In genomic region chr11:72284532-72285182, GRCm38 (mm10) we compare ENCODE assay signal across 41 mouse cellular contexts. TPM values are rescaled to one million over a fixed set of nuclear protein-coding genes. Genes with fewer than 3 reads are reported as not detected.
DNase-seq lines count a peak whose midpoint lies in the region; ATAC-seq and TF ChIP-seq lines count a peak whose summit lies in the region.
"Had no signal": no experiment of that assay in that cellular context is flagged by ENCODE, and none has a peak within 500 bp of the region (broad histone marks: within the 10 kb centered on the region; RNA-seq: fewer than 3 reads in every experiment).

No protein-coding gene starts in this region.

- no peak overlapping the region for H3ac ChIP-seq in C2C12 (ENCODE audit: control insufficient read depth, insufficient read length, low read depth)

- no peak for TF ChIP-seq CTCF in C2C12 (IDR thresholded peaks at IDR 0.05; ENCODE audit: control insufficient read depth, insufficient read depth, insufficient read length)

- H3K9ac ChIP-seq in intestine, embryonic 16.5 days (ENCODE audit: low read depth, low read length) = no peak overlapping the region
- H3K9ac ChIP-seq: hindbrain, embryonic 15.5 days; kidney, embryonic 15.5 days; limb, embryonic 15.5 days; liver, embryonic 13.5 days; midbrain, embryonic 12.5 days; neural tube, embryonic 13.5 days; stomach, embryonic 15.5 days had no signal

- no peaks in the 10 kb centered on the region for H3K4me1 ChIP-seq in intestine, embryonic 16.5 days (ENCODE audit: control insufficient read depth, insufficient read depth, low read length)
- H3K4me1 ChIP-seq: hindbrain, embryonic 10.5 days; hindbrain, embryonic 15.5 days; kidney, embryonic 15.5 days; limb, embryonic 10.5 days; limb, embryonic 15.5 days; liver, embryonic 13.5 days; megakaryocyte, embryonic 14.5 days; midbrain, embryonic 12.5 days; neural tube, embryonic 13.5 days; stomach, embryonic 15.5 days had no signal

- H3K36me3 ChIP-seq in C2C12 (ENCODE audit: control insufficient read depth, insufficient read depth) = no peaks in the 10 kb centered on the region
- H3K36me3 ChIP-seq in intestine, embryonic 16.5 days (ENCODE audit: control insufficient read depth, insufficient read depth, low read length) = no peaks in the 10 kb centered on the region
- H3K36me3 ChIP-seq: G1E; hindbrain, embryonic 10.5 days; hindbrain, embryonic 15.5 days; kidney, embryonic 15.5 days; limb, embryonic 10.5 days; limb, embryonic 15.5 days; liver, embryonic 13.5 days; midbrain, embryonic 12.5 days; neural tube, embryonic 13.5 days; stomach, embryonic 15.5 days had no signal

- H3K79me3 ChIP-seq in C2C12 (ENCODE audit: low read depth) = no peaks in the 10 kb centered on the region

- intact Hi-C loops in left cerebral cortex, postnatal 36 days (cut with DNase I) = no loop called here

- ATAC-seq in intestine, embryonic 16.5 days = no peak
- ATAC-seq: forebrain, embryonic 16.5 days; inflammation-experienced regulatory T-cells, adult 6 months; lung, postnatal 0 days had no signal

- H3K79me2 ChIP-seq in C2C12 (ENCODE audit: control insufficient read depth, insufficient read depth) = no peaks in the 10 kb centered on the region

- WGBS in intestine, embryonic 16.5 days = 78% methylated on average over 14 of the region's 14 CpGs

- no peak overlapping the region for H3K4me2 ChIP-seq in intestine, embryonic 16.5 days (ENCODE audit: low read depth, low read length)
- H3K4me2 ChIP-seq: hindbrain, embryonic 15.5 days; kidney, embryonic 15.5 days; limb, embryonic 15.5 days; liver, embryonic 13.5 days; midbrain, embryonic 12.5 days; neural tube, embryonic 13.5 days; stomach, embryonic 15.5 days had no signal

- no peaks in the 10 kb centered on the region for H3K27me3 ChIP-seq in C2C12 (ENCODE audit: control insufficient read depth, insufficient read depth, insufficient read length)
- no peaks in the 10 kb centered on the region for H3K27me3 ChIP-seq in intestine, embryonic 16.5 days (replicated peaks; ENCODE audit: control insufficient read depth, insufficient read depth, low read length)
- H3K27me3 ChIP-seq: hindbrain, embryonic 15.5 days; kidney, embryonic 15.5 days; limb, embryonic 15.5 days; liver, embryonic 13.5 days; midbrain, embryonic 12.5 days; neural tube, embryonic 13.5 days; stomach, embryonic 15.5 days had no signal

- H3K27ac ChIP-seq in intestine, embryonic 16.5 days (ENCODE audit: low read length) = no peak overlapping the region
- H3K27ac ChIP-seq: gastrocnemius, adult 2 months; hindbrain, embryonic 10.5 days; hindbrain, embryonic 15.5 days; kidney, embryonic 15.5 days; layer of hippocampus, adult 2 months; limb, embryonic 10.5 days; limb, embryonic 15.5 days; liver, embryonic 13.5 days; midbrain, embryonic 12.5 days; neural tube, embryonic 13.5 days; stomach, embryonic 15.5 days had no signal

- DNase-seq in heart, adult 11 months = peak; percentile 55
- DNase-seq in heart, adult 8-10 months (ENCODE audit: low spot score) = no peak
- peak; percentile 40 for DNase-seq in ES-CJ7 (ENCODE audit: low read depth, low spot score)
- peak; percentile 22 to 24 for DNase-seq in left cerebral cortex, postnatal 36 days (ENCODE audit: low spot score in 2 of 2)
- DNase-seq in thymus, postnatal 10 days (ENCODE audit: low spot score in 2 of 2) = no peak
- DNase-seq: adrenal gland, postnatal 14 days; B cell, adult 2 months; cerebellum, adult 11-12 months; gastrocnemius, adult 2 months; heart, postnatal 14 days; kidney, adult 18-20 months; kidney, postnatal 36 days; liver, embryonic 13.5 days; lung, adult 18-20 months; lung, postnatal 4 days; right cerebral cortex, postnatal 25 days; thymus, postnatal 25 days had no signal

- no peak overlapping the region for H3K4me3 ChIP-seq in C2C12 (ENCODE audit: insufficient read depth, poor library complexity, severe bottlenecking)
- no peak overlapping the region for H3K4me3 ChIP-seq in intestine, embryonic 16.5 days (ENCODE audit: low read length)
- H3K4me3 ChIP-seq: gastrocnemius, adult 2 months; hindbrain, embryonic 10.5 days; hindbrain, embryonic 15.5 days; kidney, embryonic 15.5 days; layer of hippocampus, adult 2 months; limb, embryonic 10.5 days; limb, embryonic 15.5 days; liver, embryonic 13.5 days; megakaryocyte, embryonic 14.5 days; midbrain, embryonic 12.5 days; neural tube, embryonic 13.5 days; stomach, embryonic 15.5 days had no signal

- H3K9me3 ChIP-seq in intestine, embryonic 16.5 days (ENCODE audit: control insufficient read depth, low read length) = no peaks in the 10 kb centered on the region
- H3K9me3 ChIP-seq: G1E; hindbrain, embryonic 10.5 days; hindbrain, embryonic 15.5 days; kidney, embryonic 15.5 days; limb, embryonic 10.5 days; limb, embryonic 15.5 days; liver, embryonic 13.5 days; neural tube, embryonic 13.5 days; stomach, embryonic 15.5 days had no signal

TF ChIP-seq in C2C12, 6 proteins besides CTCF, POLR2A, EP300 and RAD21:
- TF ChIP-seq MAX (IDR thresholded peaks at IDR 0.05) = no peak
- peak; percentile 74 for TF ChIP-seq USF1 (IDR thresholded peaks at IDR 0.05; ENCODE audit: low read depth)

RNA-seq across cellular contexts. Expression of gene Xaf1, which starts 16.8 kb away (rescaled TPM):
- total RNA-seq in heart, adult 8-10 months (2022) = 10 to 100 TPM in 1 of 4 experiments, 1 to 10 TPM in 3; 9.1 to 11.5 (median 9.2) TPM
- 1.2 TPM for polyA plus RNA-seq in C2C12 (2012; fragmentation: generic; extraction: Trizol)
- 1 to 10 TPM; 6.2 to 6.6 TPM for total RNA-seq in left cerebral cortex, postnatal 36 days (2021)
- polyA plus RNA-seq in intestine, embryonic 16.5 days (2015; fragmentation: Nextera tagmentation; extraction: Ambion mirVana) = 4.8 and 5.4 TPM in 2 replicates

RNA-seq across cellular contexts. Expression of gene Slc13a5, which starts 17.6 kb away (rescaled TPM):
- not detected for total RNA-seq in heart, adult 8-10 months (2022)
- 0.16 TPM for polyA plus RNA-seq in C2C12 (2012; fragmentation: generic; extraction: Trizol)
- total RNA-seq in left cerebral cortex, postnatal 36 days (2021) = 10 to 100 TPM; 14.2 to 21.9 TPM
- polyA plus RNA-seq in intestine, embryonic 16.5 days (2015; fragmentation: Nextera tagmentation; extraction: Ambion mirVana) = 0.11 and 0.16 TPM in 2 replicates
- total RNA-seq: CH12.LX; gastrocnemius, adult 2 months; heart, postnatal 14 days had no signal
- polyA plus RNA-seq: embryonic facial prominence, embryonic 11.5 days; forebrain, embryonic 11.5 days; G1E; inflammation-experienced regulatory T-cells, adult 6 months; liver, embryonic 13.5 days; lung, postnatal 0 days had no signal

RNA-seq across cellular contexts. Expression of gene Fbxo39, which starts 29.6 kb away (rescaled TPM):
- total RNA-seq in heart, adult 8-10 months (2022) = not detected
- polyA plus RNA-seq in C2C12 (2012; fragmentation: generic; extraction: Trizol) = not detected
- not detected for total RNA-seq in left cerebral cortex, postnatal 36 days (2021)
- polyA plus RNA-seq in intestine, embryonic 16.5 days (2015; fragmentation: Nextera tagmentation; extraction: Ambion mirVana) = not detected in 2 replicates
- total RNA-seq: adrenal gland, postnatal 14 days; CH12.LX; gastrocnemius, adult 2 months; gastrocnemius, postnatal 4 days; heart, postnatal 14 days; layer of hippocampus, adult 2 months; layer of hippocampus, postnatal 25 days; midbrain, postnatal 0 days had no signal
- polyA plus RNA-seq: cortical plate, adult 2 months; embryonic facial prominence, embryonic 11.5 days; forebrain, embryonic 11.5 days; forebrain, embryonic 16.5 days; G1E; heart, embryonic 14.5 days; hindbrain, embryonic 10.5 days; hindbrain, embryonic 15.5 days; inflammation-experienced regulatory T-cells, adult 6 months; kidney, embryonic 15.5 days; limb, embryonic 10.5 days; limb, embryonic 15.5 days; liver, embryonic 13.5 days; lung, postnatal 0 days; midbrain, embryonic 12.5 days; midbrain, postnatal 0 days; neural tube, embryonic 13.5 days; stomach, embryonic 15.5 days had no signal

Comparison
In these comparisons a context has a peak if more than half of its experiments do, and no peak if none do; other contexts are left out.
1. DNase-seq: peak in heart, adult 11 months (single experiment), ES-CJ7 (single experiment) and left cerebral cortex, postnatal 36 days (2 of 2); none in heart, adult 8-10 months (single experiment) and thymus, postnatal 10 days (0 of 2).
2. RNA of gene Slc13a5, which starts 17.6 kb away (total RNA-seq): 14.2 to 21.9 TPM in left cerebral cortex, postnatal 36 days; not detected in heart, adult 8-10 months; every median in the first group is over 10 times any median in the second.